Mouse (Mus musculus) left cerebral cortex, postnatal 36 days (tissue): Measurements from ENCODE around the gene Utp3. TPM values are rescaled to one million over a fixed set of nuclear protein-coding genes. Genes with fewer than 3 reads are reported as not detected.

Experiments
- DNase-seq, 2 experiments: peaks; one replicate each; pipeline ENCODE4 v3.0.0; 2021 to 2022; ENCODE audit warnings: low spot score in 2 of 2, mixed read lengths in 1 of 2
- intact Hi-C: fragments of 180-260 bp; cut with DNase I; formaldehyde crosslinking; loops from one replicate; pipeline ENCODE4 v1.15.1; 2025
- total RNA-seq, 2 experiments: library from RNA; stranded (reverse); gene quantifications; 2 replicates each; pipeline ENCODE4 v1.2.3; 2021

Utp3 gene
- total RNA-seq, 2 experiments from 2014 or later: 24.5 to 25.1 TPM

- no peak for DNase-seq
- intact Hi-C loops: no loop called here
Observed at GRCm38 (mm10) chr5:88604046-88604445, 49.8 kb downstream of the Utp3 start.

GRCm38 (mm10) chr5:88604641-88605358 lies 50.5 kb downstream of the Utp3 start:
- DNase-seq: no peak
- intact Hi-C loops: no loop called here

Other genes starting within 250 kb of the Utp3 start
- not detected for gene Prol1, start 237.2 kb upstream of the Utp3 start, total RNA-seq
- not detected for gene Amtn, start 178.4 kb upstream of the Utp3 start, total RNA-seq
- gene Ambn, start 98.5 kb upstream of the Utp3 start, total RNA-seq: not detected
- not detected for gene Enam, start 66.5 kb upstream of the Utp3 start, total RNA-seq
- gene Jchain, start 26.6 kb upstream of the Utp3 start, total RNA-seq: under 1 TPM; 0.30 to 0.50 TPM
- gene Rufy3, start 10.6 kb downstream of the Utp3 start, total RNA-seq: 100 to 1,000 TPM; 170 to 191 TPM
- 100 to 1,000 TPM in 1 of 2 experiments, 10 to 100 TPM in 1; 97.4 to 104 TPM for gene Grsf1, start 121.7 kb downstream of the Utp3 start, total RNA-seq
- gene Mob1b, start 166.4 kb downstream of the Utp3 start, total RNA-seq: 10 to 100 TPM; 26.1 to 32.6 TPM
- 10 to 100 TPM; 15.0 to 16.0 TPM for gene Dck, start 210.5 kb downstream of the Utp3 start, total RNA-seq